Mouse (Mus musculus) frontal cortex, postnatal 10 days (tissue): ENCODE results near the gene Ppfibp2.

Source experiments
- DNase-seq, 2 experiments: peaks; one replicate each; pipeline ENCODE4 v3.0.0; 2022; ENCODE audit warnings: low spot score in 2 of 2, mixed read lengths in 1 of 2

The Ppfibp2 gene

GRCm38 (mm10) chr7:107610880-107611279, 15.9 kb downstream of the Ppfibp2 start:
- DNase-seq, result no peak

- no peak for DNase-seq
These were observed 23.3 kb downstream of the Ppfibp2 start for GRCm38 (mm10) chr7:107618028-107618992.

GRCm38 (mm10) chr7:107619225-107619624, 24.2 kb downstream of the Ppfibp2 start:
- DNase-seq, result no peak

- no peak for DNase-seq
These were observed 25.1 kb downstream of the Ppfibp2 start for GRCm38 (mm10) chr7:107620137-107620536.

- no peak for DNase-seq
These were observed 29.4 kb downstream of the Ppfibp2 start for GRCm38 (mm10) chr7:107624432-107624831.

- DNase-seq, result no peak
These were observed 30.1 kb downstream of the Ppfibp2 start, which contains the start of gene 5330417H12Rik for GRCm38 (mm10) chr7:107625061-107625460. Gene 5330417H12Rik, minus strand, starts transcription at chr7:107625161.

GRCm38 (mm10) chr7:107625781-107626180, 30.8 kb downstream of the Ppfibp2 start:
- DNase-seq, result no peak

GRCm38 (mm10) chr7:107628383-107628782, 33.4 kb downstream of the Ppfibp2 start:
- no peak for DNase-seq

GRCm38 (mm10) chr7:107633201-107633600, 38.2 kb downstream of the Ppfibp2 start:
- no peak for DNase-seq

GRCm38 (mm10) chr7:107637398-107637797, 42.4 kb downstream of the Ppfibp2 start:
- DNase-seq, result no peak

- DNase-seq, result no peak
These were observed 43.0 kb downstream of the Ppfibp2 start for GRCm38 (mm10) chr7:107638026-107638425.

- DNase-seq, result peak; percentile 22 to 26
These were observed 47.7 kb downstream of the Ppfibp2 start for GRCm38 (mm10) chr7:107642586-107643275.

GRCm38 (mm10) chr7:107644987-107645386, 50.0 kb downstream of the Ppfibp2 start:
- no peak for DNase-seq

- DNase-seq, result no peak
These were observed 54.1 kb downstream of the Ppfibp2 start for GRCm38 (mm10) chr7:107648937-107649688.

- DNase-seq, result no peak
These were observed 55.0 kb downstream of the Ppfibp2 start for GRCm38 (mm10) chr7:107649990-107650389.

- DNase-seq, result no peak
These were observed 56.8 kb downstream of the Ppfibp2 start for GRCm38 (mm10) chr7:107651821-107652220.

GRCm38 (mm10) chr7:107656451-107656850, 61.4 kb downstream of the Ppfibp2 start:
- no peak for DNase-seq

- no peak for DNase-seq
These were observed 64.3 kb downstream of the Ppfibp2 start for GRCm38 (mm10) chr7:107659186-107659918.

GRCm38 (mm10) chr7:107661189-107661842, 66.3 kb downstream of the Ppfibp2 start:
- peak in 1 of 2 experiments; percentile 59 for DNase-seq

GRCm38 (mm10) chr7:107661843-107662281, 66.9 kb downstream of the Ppfibp2 start:
- no peak for DNase-seq

- DNase-seq, result no peak
These were observed 68.6 kb downstream of the Ppfibp2 start for GRCm38 (mm10) chr7:107663621-107664020.
